ENCODE assay signal across 8 mouse cellular contexts in the genomic region with DNA sequence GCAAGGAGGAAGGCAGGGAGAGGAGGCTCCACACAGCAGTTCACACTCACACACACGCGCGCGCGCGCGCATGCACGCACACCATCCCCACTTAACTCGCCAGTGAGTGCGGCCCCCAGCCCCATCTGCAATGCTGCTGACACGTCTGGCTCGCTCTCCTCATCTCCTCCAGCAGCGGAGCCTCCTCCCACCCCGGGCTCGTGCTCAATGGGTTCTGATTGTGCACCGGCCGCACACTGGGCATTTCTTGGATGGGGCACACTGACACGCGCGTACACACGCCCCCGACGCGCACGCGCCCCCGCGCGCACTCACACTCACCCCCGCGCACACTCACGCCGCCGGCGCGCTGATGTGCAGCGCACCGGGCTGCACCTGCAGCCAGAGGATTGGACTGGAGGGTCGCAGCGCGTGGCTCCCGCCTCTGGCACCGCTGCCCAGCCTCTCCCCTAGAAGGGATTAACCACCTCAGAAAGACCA. TPM values are rescaled to one million over a fixed set of nuclear protein-coding genes. Genes with fewer than 3 reads are reported as not detected.
DNase-seq lines count a peak whose midpoint lies in the region; ATAC-seq and TF ChIP-seq lines count a peak whose summit lies in the region.

No protein-coding gene starts in this region.

- WGBS in heart, postnatal 0 days, result under 1% methylated on average over 42 of the region's 43 CpGs
- 0% methylated on average over 43 of the region's 43 CpGs for WGBS in neural tube, embryonic 11.5 days

- ATAC-seq in heart, postnatal 0 days (ENCODE audit: insufficient read depth, low read depth), result peak; percentile 20; the same call in 1 of the 2 replicates
- peak; percentile 71 for ATAC-seq in neural tube, embryonic 11.5 days (ENCODE audit: insufficient read depth, low FRiP score, low TSS enrichment)
- ATAC-seq in megakaryocyte progenitor cell, adult 5-6 weeks (replicated peaks; ENCODE audit: poor library complexity), result no peak
- no peak for ATAC-seq in CD4-positive, CD25-positive, alpha-beta regulatory T cell, adult 4 months

- intact Hi-C loops in left cerebral cortex, adult 2 months (cut with DNase I), result loop anchor here (2.0 to 10.0 kb wide), 7 partner anchors 70 to 755 kb away; no protein-coding TSS in a partner anchor

- H3K4me1 ChIP-seq in heart, postnatal 0 days (ENCODE audit: control insufficient read depth, insufficient read depth), result no peaks in the 10 kb centered on the region
- no peaks in the 10 kb centered on the region for H3K4me1 ChIP-seq in neural tube, embryonic 11.5 days (ENCODE audit: control insufficient read depth, insufficient read depth, low read length)

- no peak for TF ChIP-seq EP300 in heart, postnatal 0 days (IDR thresholded peaks at IDR 0.05; ENCODE audit: low read depth)

- no peaks in the 10 kb centered on the region for H3K36me3 ChIP-seq in heart, postnatal 0 days (replicated peaks; ENCODE audit: control insufficient read depth, insufficient read depth, low read length)
- no peaks in the 10 kb centered on the region for H3K36me3 ChIP-seq in neural tube, embryonic 11.5 days (ENCODE audit: control insufficient read depth, insufficient read depth, low read length)

- H3K27ac ChIP-seq in heart, postnatal 0 days (ENCODE audit: low read depth), result no peak overlapping the region
- H3K27ac ChIP-seq in left cerebral cortex, adult 2 months, result peak overlapping the region; percentile 98
- H3K27ac ChIP-seq in neural tube, embryonic 11.5 days (ENCODE audit: low read depth, low read length), result no peak overlapping the region

- peak overlapping the region; percentile 59 for H3K4me2 ChIP-seq in heart, postnatal 0 days (ENCODE audit: low read depth, low read length)
- peak overlapping the region; percentile 67 for H3K4me2 ChIP-seq in neural tube, embryonic 11.5 days (ENCODE audit: low read depth)

- H3K9ac ChIP-seq in heart, postnatal 0 days (replicated peaks; ENCODE audit: low read depth, low read length), result no peak overlapping the region
- peak overlapping the region; percentile 40 for H3K9ac ChIP-seq in neural tube, embryonic 11.5 days (ENCODE audit: low read length)

- no peak for TF ChIP-seq CTCF in heart, postnatal 0 days (IDR thresholded peaks at IDR 0.05; ENCODE audit: low read depth)
- no peak for TF ChIP-seq CTCF in left cerebral cortex, adult 2 months (IDR thresholded peaks at IDR 0.05)

- H3K4me3 ChIP-seq in heart, postnatal 0 days (ENCODE audit: low read depth, low read length), result peak overlapping the region; percentile 38
- peak overlapping the region; percentile 60 for H3K4me3 ChIP-seq in left cerebral cortex, adult 2 months
- H3K4me3 ChIP-seq in neural tube, embryonic 11.5 days (ENCODE audit: low read depth, low read length), result peak overlapping the region; percentile 43

- no peak for DNase-seq in heart, postnatal 0 days (ENCODE audit: low spot score)
- no peak for DNase-seq in heart, adult 8-10 months (ENCODE audit: low spot score)
- DNase-seq in cerebellum, postnatal 10 days, result peak; percentile 83 to 87
- peak; percentile 77 to 79 for DNase-seq in frontal cortex, postnatal 10 days (ENCODE audit: low spot score in 2 of 2)
- peak; percentile 79 for DNase-seq in left cerebral cortex, adult 2 months (ENCODE audit: extremely low spot score in 1 of 2, low spot score in 2 of 2)
- peak; percentile 67 for DNase-seq in neural tube, embryonic 11.5 days (ENCODE audit: low spot score)

- H3K27me3 ChIP-seq in heart, postnatal 0 days (ENCODE audit: control insufficient read depth, insufficient read depth, low read length), result peaks cover 44% of the 10 kb centered on the region
- H3K27me3 ChIP-seq in neural tube, embryonic 11.5 days (ENCODE audit: control insufficient read depth, insufficient read depth, low read length), result peaks cover 22% of the 10 kb centered on the region

- H3K9me3 ChIP-seq in heart, postnatal 0 days (replicated peaks; ENCODE audit: control insufficient read depth, low read length), result no peaks in the 10 kb centered on the region
- no peaks in the 10 kb centered on the region for H3K9me3 ChIP-seq in neural tube, embryonic 11.5 days (ENCODE audit: control insufficient read depth, low read length)

RNA-seq across cellular contexts. Expression of a gene that starts 1.1 kb away (rescaled TPM):
- total RNA-seq in heart, postnatal 0 days (2014; rRNA removed; ENCODE audit: low replicate concordance), result 0.11 and 0.15 TPM in 2 replicates
- not detected in 2 replicates for polyA plus RNA-seq in heart, postnatal 0 days (2015; fragmentation: Nextera tagmentation; extraction: Ambion mirVana)
- total RNA-seq in heart, adult 8-10 months (2022), result under 1 TPM in 3 of 4 experiments, not detected in 1; under 0.01 to 0.03 (median 0.03) TPM
- total RNA-seq in left cerebral cortex, adult 2 months (2021), result 100 to 1,000 TPM; 300 to 306 TPM
- polyA plus RNA-seq in neural tube, embryonic 11.5 days (2014; fragmentation: Nextera tagmentation; extraction: Ambion mirVana), result 0.70 and 2.1 TPM in 2 replicates
- total RNA-seq in megakaryocyte progenitor cell, adult 5-6 weeks (2015), result not detected in 2 replicates
- total RNA-seq in megakaryocyte progenitor cell, adult 5-6 weeks (2017), result not detected in 2 replicates
- not detected for polyA plus RNA-seq in CD4-positive, CD25-positive, alpha-beta regulatory T cell, adult 4 months (2017; shearing (Covaris generic))

Comparison
In these comparisons a context has a peak if more than half of its experiments do, and no peak if none do; other contexts are left out.
1. ATAC-seq: peak in heart, postnatal 0 days (single experiment) and neural tube, embryonic 11.5 days (single experiment); none in megakaryocyte progenitor cell, adult 5-6 weeks (single experiment) and CD4-positive, CD25-positive, alpha-beta regulatory T cell, adult 4 months (single experiment).
2. DNase-seq: peak in cerebellum, postnatal 10 days (2 of 2), frontal cortex, postnatal 10 days (2 of 2), left cerebral cortex, adult 2 months (2 of 2) and neural tube, embryonic 11.5 days (single experiment); none in heart, postnatal 0 days (single experiment) and heart, adult 8-10 months (single experiment).
3. RNA of a gene that starts 1.1 kb away (total RNA-seq): 300 to 306 TPM in left cerebral cortex, adult 2 months; 0.11 to 0.15 TPM in heart, postnatal 0 days, under 0.01 to 0.03 TPM in heart, adult 8-10 months and not detected in megakaryocyte progenitor cell, adult 5-6 weeks; every median in the first group is over 100 times any median in the second.
4. Peak in every context shown above with its lines, with median percentiles within 50 percentile points of each other: H3K4me3 ChIP-seq.